Mouse (Mus musculus): ENCODE data around the gene Iqck. TPM values are rescaled to one million over a fixed set of nuclear protein-coding genes. Genes with fewer than 3 reads are reported as not detected.

The Iqck gene
- polyA plus RNA-seq, 1 experiment from 2014 or later, result 3.4 TPM

- WGBS, result 73% methylated on average over 4 of the region's 4 CpGs
- Histone ChIP-seq H3K36me3 (ENCODE audit: control insufficient read depth, insufficient read depth, low read length) (peaks cover 43% of the 10 kb centered on the region), H3K4me2 (ENCODE audit: low read length) (no peak overlapping the region), H3K27me3 (replicated peaks; ENCODE audit: control insufficient read depth, insufficient read depth, low read length) (no peaks in the 10 kb centered on the region), H3K4me1 (ENCODE audit: control insufficient read depth, insufficient read depth, low read length) (peaks cover 16% of the 10 kb centered on the region; the same call in 1 of the 2 replicates), H3K9me3 (replicated peaks; ENCODE audit: control insufficient read depth, low read length) (no peaks in the 10 kb centered on the region), H3K27ac (ENCODE audit: low read depth, low read length) (no peak overlapping the region), H3K9ac (ENCODE audit: low read length) (no peak overlapping the region), H3K4me3 (ENCODE audit: low read depth, low read length) (no peak overlapping the region)
- no peak for ATAC-seq
- no peak for DNase-seq (ENCODE audit: low spot score)
These were observed 125.8 kb downstream of the Iqck start for GRCm38 (mm10) chr7:118981346-118981745.

- H3K4me3 ChIP-seq (ENCODE audit: low read depth, low read length), result no peak overlapping the region
- H3K27ac ChIP-seq (ENCODE audit: low read depth, low read length), result no peak overlapping the region
- no peak overlapping the region for H3K9ac ChIP-seq (ENCODE audit: low read length)
- WGBS, result 93% methylated on average over 5 of the region's 5 CpGs
- peaks cover 11% of the 10 kb centered on the region; the same call in 1 of the 2 replicates for H3K4me1 ChIP-seq (ENCODE audit: control insufficient read depth, insufficient read depth, low read length)
- no peak overlapping the region for H3K4me2 ChIP-seq (ENCODE audit: low read length)
- no peaks in the 10 kb centered on the region for H3K9me3 ChIP-seq (replicated peaks; ENCODE audit: control insufficient read depth, low read length)
- H3K27me3 ChIP-seq (replicated peaks; ENCODE audit: control insufficient read depth, insufficient read depth, low read length), result no peaks in the 10 kb centered on the region
- DNase-seq (ENCODE audit: low spot score) (no peak), ATAC-seq (no peak)
- H3K36me3 ChIP-seq (ENCODE audit: control insufficient read depth, insufficient read depth, low read length), result peaks cover 43% of the 10 kb centered on the region
These were observed 126.3 kb downstream of the Iqck start for GRCm38 (mm10) chr7:118981831-118982230.

GRCm38 (mm10) chr7:118982586-118982985, 127.0 kb downstream of the Iqck start:
- Histone ChIP-seq H3K4me3 (ENCODE audit: low read depth, low read length) (no peak overlapping the region), H3K9ac (ENCODE audit: low read length) (no peak overlapping the region), H3K36me3 (ENCODE audit: control insufficient read depth, insufficient read depth, low read length) (peaks cover 40% of the 10 kb centered on the region), H3K27ac (ENCODE audit: low read depth, low read length) (no peak overlapping the region), H3K9me3 (replicated peaks; ENCODE audit: control insufficient read depth, low read length) (no peaks in the 10 kb centered on the region), H3K4me1 (ENCODE audit: control insufficient read depth, insufficient read depth, low read length) (peaks cover 7% of the 10 kb centered on the region; the same call in 1 of the 2 replicates), H3K4me2 (ENCODE audit: low read length) (no peak overlapping the region), H3K27me3 (replicated peaks; ENCODE audit: control insufficient read depth, insufficient read depth, low read length) (no peaks in the 10 kb centered on the region)
- 85% methylated on average over 4 of the region's 4 CpGs for WGBS
- ATAC-seq (no peak), DNase-seq (ENCODE audit: low spot score) (no peak)

- Histone ChIP-seq H3K36me3 (ENCODE audit: control insufficient read depth, insufficient read depth, low read length) (peaks cover 32% of the 10 kb centered on the region), H3K4me1 (ENCODE audit: control insufficient read depth, insufficient read depth, low read length) (peaks cover 7% of the 10 kb centered on the region; the same call in 1 of the 2 replicates), H3K9ac (ENCODE audit: low read length) (no peak overlapping the region), H3K4me3 (ENCODE audit: low read depth, low read length) (no peak overlapping the region), H3K4me2 (ENCODE audit: low read length) (no peak overlapping the region), H3K27ac (ENCODE audit: low read depth, low read length) (no peak overlapping the region), H3K27me3 (replicated peaks; ENCODE audit: control insufficient read depth, insufficient read depth, low read length) (no peaks in the 10 kb centered on the region), H3K9me3 (replicated peaks; ENCODE audit: control insufficient read depth, low read length) (no peaks in the 10 kb centered on the region)
- peak; percentile 54 for DNase-seq (ENCODE audit: low spot score)
- 74% methylated on average over 19 of the region's 19 CpGs for WGBS
- peak; percentile 55 for ATAC-seq
These were observed 128.4 kb downstream of the Iqck start for GRCm38 (mm10) chr7:118983961-118984360.

GRCm38 (mm10) chr7:118985786-118986185, 130.2 kb downstream of the Iqck start:
- Histone ChIP-seq H3K4me2 (ENCODE audit: low read length) (no peak overlapping the region), H3K9me3 (replicated peaks; ENCODE audit: control insufficient read depth, low read length) (no peaks in the 10 kb centered on the region), H3K27ac (ENCODE audit: low read depth, low read length) (no peak overlapping the region), H3K9ac (ENCODE audit: low read length) (no peak overlapping the region), H3K27me3 (replicated peaks; ENCODE audit: control insufficient read depth, insufficient read depth, low read length) (no peaks in the 10 kb centered on the region), H3K4me3 (ENCODE audit: low read depth, low read length) (no peak overlapping the region), H3K36me3 (ENCODE audit: control insufficient read depth, insufficient read depth, low read length) (peaks cover 29% of the 10 kb centered on the region), H3K4me1 (ENCODE audit: control insufficient read depth, insufficient read depth, low read length) (peaks cover 17% of the 10 kb centered on the region)
- ATAC-seq, result no peak
- WGBS, result 74% methylated on average over 4 of the region's 4 CpGs
- DNase-seq (ENCODE audit: low spot score), result no peak

GRCm38 (mm10) chr7:118986369-118986768, 130.8 kb downstream of the Iqck start:
- Histone ChIP-seq H3K4me3 (ENCODE audit: low read depth, low read length) (no peak overlapping the region), H3K4me2 (ENCODE audit: low read length) (no peak overlapping the region), H3K9ac (ENCODE audit: low read length) (no peak overlapping the region), H3K27me3 (replicated peaks; ENCODE audit: control insufficient read depth, insufficient read depth, low read length) (no peaks in the 10 kb centered on the region), H3K27ac (ENCODE audit: low read depth, low read length) (no peak overlapping the region), H3K9me3 (replicated peaks; ENCODE audit: control insufficient read depth, low read length) (no peaks in the 10 kb centered on the region), H3K4me1 (ENCODE audit: control insufficient read depth, insufficient read depth, low read length) (peaks cover 22% of the 10 kb centered on the region), H3K36me3 (ENCODE audit: control insufficient read depth, insufficient read depth, low read length) (peaks cover 27% of the 10 kb centered on the region)
- WGBS, result 90% methylated on average over 4 of the region's 4 CpGs
- DNase-seq (ENCODE audit: low spot score) (no peak), ATAC-seq (no peak)

- Histone ChIP-seq H3K4me2 (ENCODE audit: low read length) (no peak overlapping the region), H3K4me3 (ENCODE audit: low read depth, low read length) (no peak overlapping the region), H3K4me1 (ENCODE audit: control insufficient read depth, insufficient read depth, low read length) (peaks cover 42% of the 10 kb centered on the region), H3K27me3 (replicated peaks; ENCODE audit: control insufficient read depth, insufficient read depth, low read length) (no peaks in the 10 kb centered on the region), H3K36me3 (ENCODE audit: control insufficient read depth, insufficient read depth, low read length) (no peaks in the 10 kb centered on the region), H3K9ac (ENCODE audit: low read length) (no peak overlapping the region), H3K27ac (ENCODE audit: low read depth, low read length) (no peak overlapping the region), H3K9me3 (replicated peaks; ENCODE audit: control insufficient read depth, low read length) (no peaks in the 10 kb centered on the region)
- DNase-seq (ENCODE audit: low spot score), result no peak
- no peak for ATAC-seq
- WGBS, result 87% methylated on average over 5 of the region's 5 CpGs
These were observed 133.8 kb downstream of the Iqck start for GRCm38 (mm10) chr7:118989275-118989856.

- WGBS, result 16% methylated on average over 6 of the region's 6 CpGs
- no peak overlapping the region for H3K9ac ChIP-seq (ENCODE audit: low read length)
- H3K4me2 ChIP-seq (ENCODE audit: low read length), result no peak overlapping the region; the same call in 1 of the 2 replicates
- no peaks in the 10 kb centered on the region for H3K36me3 ChIP-seq (ENCODE audit: control insufficient read depth, insufficient read depth, low read length)
- H3K4me3 ChIP-seq (ENCODE audit: low read depth, low read length), result no peak overlapping the region
- ATAC-seq (0 out of 2 replicates have a peak, but pooled peaks have one; percentile 4), DNase-seq (ENCODE audit: low spot score) (peak; percentile 74)
- H3K4me1 ChIP-seq (ENCODE audit: control insufficient read depth, insufficient read depth, low read length), result peaks cover 42% of the 10 kb centered on the region
- no peaks in the 10 kb centered on the region for H3K9me3 ChIP-seq (replicated peaks; ENCODE audit: control insufficient read depth, low read length)
- H3K27me3 ChIP-seq (replicated peaks; ENCODE audit: control insufficient read depth, insufficient read depth, low read length), result no peaks in the 10 kb centered on the region
- peak overlapping the region; percentile 59; the same call in 1 of the 2 replicates for H3K27ac ChIP-seq (ENCODE audit: low read depth, low read length)
These were observed 134.7 kb downstream of the Iqck start for GRCm38 (mm10) chr7:118990282-118990681.

GRCm38 (mm10) chr7:118991341-118991884, 135.9 kb downstream of the Iqck start:
- peak; percentile 66 for DNase-seq (ENCODE audit: low spot score)
- Histone ChIP-seq H3K4me1 (ENCODE audit: control insufficient read depth, insufficient read depth, low read length) (peaks cover 48% of the 10 kb centered on the region), H3K27me3 (replicated peaks; ENCODE audit: control insufficient read depth, insufficient read depth, low read length) (no peaks in the 10 kb centered on the region), H3K4me3 (ENCODE audit: low read depth, low read length) (0 out of 2 replicates have a peak overlapping the region, but pooled peaks have one; percentile 55), H3K27ac (ENCODE audit: low read depth, low read length) (peak overlapping the region; percentile 14; the same call in 1 of the 2 replicates), H3K9ac (ENCODE audit: low read length) (no peak overlapping the region), H3K36me3 (ENCODE audit: control insufficient read depth, insufficient read depth, low read length) (no peaks in the 10 kb centered on the region), H3K9me3 (replicated peaks; ENCODE audit: control insufficient read depth, low read length) (no peaks in the 10 kb centered on the region), H3K4me2 (ENCODE audit: low read length) (peak overlapping the region; percentile 86)
- 28% methylated on average over 4 of the region's 4 CpGs for WGBS
- ATAC-seq, result no peak

All from forebrain, embryonic 14.5 days (tissue).